Mouse (Mus musculus): ENCODE data around the gene Ankrd35. TPM values are rescaled to one million over a fixed set of nuclear protein-coding genes. Genes with fewer than 3 reads are reported as not detected.
"Not testable (repeated sequence)": the region's sequence is repeated elsewhere in the genome, so short reads cannot be mapped to it uniquely, and the experiment has no call there.

Ankrd35 gene
- polyA plus RNA-seq, 1 experiment = 30.5 TPM

DNA sequence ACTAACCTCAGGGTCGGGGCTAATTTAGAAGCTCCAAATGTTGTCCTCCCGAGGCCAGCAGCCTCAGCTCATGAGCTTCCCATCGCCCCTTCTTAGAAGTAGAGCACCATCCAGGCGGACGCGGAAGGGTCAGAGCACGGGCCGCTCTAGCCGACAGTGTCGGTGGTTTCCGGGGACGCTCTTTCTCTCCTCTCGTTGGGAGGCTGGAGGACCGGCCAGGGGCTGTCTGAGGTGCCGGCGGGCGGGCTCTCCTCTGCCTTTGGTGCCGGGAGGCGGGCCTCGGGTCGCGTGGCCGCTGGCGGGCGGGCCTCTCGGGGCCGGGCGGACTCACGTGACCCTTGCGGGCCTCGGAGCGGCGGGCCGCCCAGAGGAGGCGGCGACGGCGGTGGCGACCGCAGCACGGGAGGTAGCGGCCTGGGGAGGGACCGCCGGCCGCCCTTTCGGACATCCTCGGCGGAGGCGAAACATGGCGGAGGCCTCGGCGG is 57.5 kb downstream of the Ankrd35 start, which contains the start of the genes Polr3c and Rnf115:
Gene Polr3c (minus strand): TSS at position 286 of the 485 bp plus-strand sequence.
Gene Rnf115 (plus strand): TSS at position 322 of the 485 bp plus-strand sequence.
- Histone ChIP-seq H3K4me3 (replicated peaks) (peak within 1 kb of the TSS; percentile 94), H3K4me1 (peaks cover 67% of the 10 kb centered on the region), H3K9me3 (no peaks in the 10 kb centered on the region), H3K36me3 (replicated peaks; ENCODE audit: low read length) (peaks cover 34% of the 10 kb centered on the region), H3K27me3 (replicated peaks) (no peaks in the 10 kb centered on the region)
- TF ChIP-seq FLI1 (IDR thresholded peaks at IDR 0.05; ENCODE audit: low read length) (no peak), GATA1 (IDR thresholded peaks at IDR 0.05; ENCODE audit: borderline replicate concordance, low read length) (no peak)

DNA sequence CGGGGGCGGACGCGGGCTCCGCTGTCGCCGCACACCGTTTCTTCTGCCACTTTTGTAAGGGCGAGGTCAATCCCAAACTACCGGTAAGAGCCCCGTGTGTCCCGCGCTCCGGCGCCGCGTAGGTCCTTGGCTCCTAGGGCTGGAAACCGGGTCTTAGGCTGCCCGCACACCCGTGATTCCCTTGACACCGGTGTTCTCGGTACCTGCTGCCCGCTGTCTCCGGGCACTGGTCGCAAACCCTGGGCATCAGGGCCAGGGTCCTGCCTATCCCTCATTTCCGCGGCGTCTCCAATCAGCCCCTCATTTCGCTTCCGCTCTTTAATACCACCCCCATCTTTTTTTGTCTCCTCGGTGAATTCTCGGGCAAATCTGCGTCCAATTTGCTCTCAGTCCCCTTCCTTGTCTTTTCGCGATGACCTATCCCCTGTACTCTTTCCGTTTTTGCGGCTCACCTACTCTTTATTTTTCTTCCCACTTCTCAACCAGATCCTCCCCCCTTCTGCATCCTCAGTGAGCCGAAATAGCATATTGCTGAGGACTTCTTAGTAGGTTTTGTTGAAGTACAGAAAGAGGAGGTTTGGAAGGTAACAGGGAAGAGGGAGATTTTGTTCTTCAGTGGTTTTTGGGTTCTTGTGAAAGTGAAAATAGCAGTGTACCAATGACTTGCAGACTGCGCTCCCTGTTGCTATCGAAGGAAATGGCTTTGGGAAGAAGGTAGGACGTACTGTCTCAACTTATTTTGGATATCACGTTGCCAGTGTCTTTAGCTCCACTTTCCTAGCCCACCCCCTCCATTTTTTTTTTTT is 58.1 kb downstream of the Ankrd35 start:
- Histone ChIP-seq H3K36me3 (replicated peaks; ENCODE audit: low read length) (peaks cover 30% of the 10 kb centered on the region), H3K4me3 (replicated peaks) (peak overlapping the region; percentile 94), H3K27me3 (replicated peaks) (no peaks in the 10 kb centered on the region), H3K9me3 (no peaks in the 10 kb centered on the region), H3K4me1 (peaks cover 67% of the 10 kb centered on the region)
- TF ChIP-seq FLI1 (IDR thresholded peaks at IDR 0.05; ENCODE audit: low read length) (no peak), GATA1 (IDR thresholded peaks at IDR 0.05; ENCODE audit: borderline replicate concordance, low read length) (no peak)

- peaks cover 67% of the 10 kb centered on the region for H3K4me1 ChIP-seq
- H3K4me3 ChIP-seq (replicated peaks) = peak overlapping the region; percentile 94
- H3K9me3 ChIP-seq = no peaks in the 10 kb centered on the region
- no peak for TF ChIP-seq FLI1 (IDR thresholded peaks at IDR 0.05; ENCODE audit: low read length)
- TF ChIP-seq GATA1 (IDR thresholded peaks at IDR 0.05; ENCODE audit: borderline replicate concordance, low read length) = no peak
- H3K27me3 ChIP-seq (replicated peaks) = no peaks in the 10 kb centered on the region
- H3K36me3 ChIP-seq (replicated peaks; ENCODE audit: low read length) = peaks cover 22% of the 10 kb centered on the region
Measured at GRCm38 (mm10) chr3:96728634-96729402, 58.9 kb downstream of the Ankrd35 start.

GRCm38 (mm10) chr3:96729403-96729784 is 59.5 kb downstream of the Ankrd35 start:
- H3K4me3 ChIP-seq (replicated peaks) = peak overlapping the region; percentile 94

GRCm38 (mm10) chr3:96730785-96731184 is 60.9 kb downstream of the Ankrd35 start:
- no peaks in the 10 kb centered on the region for H3K9me3 ChIP-seq
- no peak overlapping the region for H3K4me3 ChIP-seq (replicated peaks)
- H3K27me3 ChIP-seq (replicated peaks) = no peaks in the 10 kb centered on the region
- peaks cover 7% of the 10 kb centered on the region for H3K36me3 ChIP-seq (replicated peaks; ENCODE audit: low read length)
- TF ChIP-seq GATA1 (IDR thresholded peaks at IDR 0.05; ENCODE audit: borderline replicate concordance, low read length) = no peak
- H3K4me1 ChIP-seq = peaks cover 69% of the 10 kb centered on the region

More at GRCm38 (mm10) chr3:96729403-96729784, 59.5 kb downstream of the Ankrd35 start:
- peaks cover 18% of the 10 kb centered on the region for H3K36me3 ChIP-seq (replicated peaks; ENCODE audit: low read length)
- no peaks in the 10 kb centered on the region for H3K27me3 ChIP-seq (replicated peaks)
- peaks cover 69% of the 10 kb centered on the region for H3K4me1 ChIP-seq
- TF ChIP-seq FLI1 (IDR thresholded peaks at IDR 0.05; ENCODE audit: low read length) (no peak), GATA1 (IDR thresholded peaks at IDR 0.05; ENCODE audit: borderline replicate concordance, low read length) (no peak)
- H3K9me3 ChIP-seq = no peaks in the 10 kb centered on the region

DNA sequence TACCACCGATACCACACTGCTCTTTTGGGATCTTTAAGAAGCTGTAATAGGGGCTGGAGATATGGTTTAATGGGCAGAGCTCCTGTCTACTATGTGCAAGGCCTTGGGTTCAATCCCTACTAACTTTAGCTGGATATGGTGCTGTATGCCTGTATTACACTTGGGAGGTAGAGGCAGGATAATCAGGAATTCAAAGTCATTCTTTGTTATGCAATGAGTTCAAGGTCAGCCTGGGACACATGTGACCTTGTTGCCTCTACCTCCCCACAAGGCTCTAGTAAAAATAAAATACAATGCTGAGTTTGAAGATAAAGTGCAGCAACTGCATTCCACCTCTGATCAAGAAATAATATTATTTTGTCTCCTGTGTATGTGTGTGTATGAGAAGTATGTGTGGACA is 64.1 kb downstream of the Ankrd35 start:
- peaks cover 17% of the 10 kb centered on the region for H3K36me3 ChIP-seq (replicated peaks; ENCODE audit: low read length)
- peaks cover 86% of the 10 kb centered on the region for H3K4me1 ChIP-seq

GRCm38 (mm10) chr3:96735200-96735599 is 65.3 kb downstream of the Ankrd35 start:
- H3K27me3 ChIP-seq (replicated peaks) = no peaks in the 10 kb centered on the region
- peaks cover 20% of the 10 kb centered on the region for H3K36me3 ChIP-seq (replicated peaks; ENCODE audit: low read length)
- TF ChIP-seq GATA1 (IDR thresholded peaks at IDR 0.05; ENCODE audit: borderline replicate concordance, low read length) (no peak), FLI1 (IDR thresholded peaks at IDR 0.05; ENCODE audit: low read length) (no peak)
- H3K4me1 ChIP-seq = peaks cover 86% of the 10 kb centered on the region
- no peaks in the 10 kb centered on the region for H3K9me3 ChIP-seq
- H3K4me3 ChIP-seq (replicated peaks) = no peak overlapping the region

More for the DNA sequence above, 64.1 kb downstream of the Ankrd35 start:
- TF ChIP-seq FLI1 (IDR thresholded peaks at IDR 0.05; ENCODE audit: low read length) (no peak), GATA1 (IDR thresholded peaks at IDR 0.05; ENCODE audit: borderline replicate concordance, low read length) (no peak)
- H3K4me3 ChIP-seq (replicated peaks) = no peak overlapping the region
- no peaks in the 10 kb centered on the region for H3K9me3 ChIP-seq
- no peaks in the 10 kb centered on the region for H3K27me3 ChIP-seq (replicated peaks)

GRCm38 (mm10) chr3:96737013-96737740 is 67.2 kb downstream of the Ankrd35 start:
- H3K4me1 ChIP-seq = peaks cover 79% of the 10 kb centered on the region
- H3K36me3 ChIP-seq (replicated peaks; ENCODE audit: low read length) = peaks cover 21% of the 10 kb centered on the region
- TF ChIP-seq FLI1 (IDR thresholded peaks at IDR 0.05; ENCODE audit: low read length) (no peak), GATA1 (IDR thresholded peaks at IDR 0.05; ENCODE audit: borderline replicate concordance, low read length) (no peak)
- H3K4me3 ChIP-seq (replicated peaks) = peak overlapping the region; percentile 69
- no peaks in the 10 kb centered on the region for H3K27me3 ChIP-seq (replicated peaks)
- H3K9me3 ChIP-seq = no peaks in the 10 kb centered on the region

- Histone ChIP-seq H3K9me3 (no peaks in the 10 kb centered on the region), H3K27me3 (replicated peaks) (no peaks in the 10 kb centered on the region)
- no peak for TF ChIP-seq FLI1 (IDR thresholded peaks at IDR 0.05; ENCODE audit: low read length)
- TF ChIP-seq GATA1 (IDR thresholded peaks at IDR 0.05; ENCODE audit: borderline replicate concordance, low read length) = no peak
Measured at GRCm38 (mm10) chr3:96737995-96738394, 68.1 kb downstream of the Ankrd35 start.

DNA sequence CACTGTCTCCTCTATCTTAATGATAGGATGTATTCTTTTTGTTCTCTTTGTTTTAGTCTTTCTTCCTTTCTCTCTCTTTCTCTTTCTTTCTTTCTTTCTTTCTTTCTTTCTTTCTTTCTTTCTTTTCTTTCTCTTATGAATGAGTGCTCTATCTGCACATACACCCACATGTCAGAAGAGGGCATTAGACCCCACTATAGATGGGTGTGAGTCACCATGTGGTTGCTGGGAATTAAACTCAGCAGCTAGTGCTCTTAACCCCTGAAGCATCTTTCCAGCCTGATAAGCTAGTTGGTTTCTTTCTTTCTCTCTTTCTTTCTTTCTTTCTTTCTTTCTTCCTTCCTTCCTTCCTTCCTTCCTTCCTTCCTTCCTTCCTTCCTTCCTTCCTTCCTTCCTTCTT is 70.3 kb downstream of the Ankrd35 start:
- H3K27me3 ChIP-seq (replicated peaks); H3K4me3 ChIP-seq (replicated peaks); H3K9me3 ChIP-seq: not testable (repeated sequence)
- Histone ChIP-seq H3K4me1 (peaks cover 79% of the 10 kb centered on the region), H3K36me3 (replicated peaks; ENCODE audit: low read length) (peaks cover 31% of the 10 kb centered on the region)

More at GRCm38 (mm10) chr3:96737995-96738394, 68.1 kb downstream of the Ankrd35 start:
- H3K4me1 ChIP-seq = peaks cover 81% of the 10 kb centered on the region
- peaks cover 21% of the 10 kb centered on the region for H3K36me3 ChIP-seq (replicated peaks; ENCODE audit: low read length)
- H3K4me3 ChIP-seq (replicated peaks) = no peak overlapping the region
